Mouse (Mus musculus) bone marrow macrophage, adult 2 months (primary cell): ENCODE measurements around the gene As3mt.

Source experiments
- CTCF ChIP-seq: IDR thresholded peaks from 2 replicates; pipeline ENCODE4 v1.5.1; 2012; ENCODE audit warnings: low read depth, mild to moderate bottlenecking, low read length, moderate library complexity
- POLR2A ChIP-seq: IDR thresholded peaks from 2 replicates; pipeline ENCODE4 v1.6.1; 2012; ENCODE audit warnings: mild to moderate bottlenecking, low read depth, low read length, borderline replicate concordance

GRCm38 (mm10) chr19:46761247-46761946 lies 54.1 kb downstream of the As3mt start, which contains the start of gene Cnnm2:
- no peak for TF ChIP-seq CTCF
- no peak for TF ChIP-seq POLR2A
